Mouse (Mus musculus) right cerebral cortex, adult 2 months (tissue): Measurements from ENCODE around the gene Galk1.

Experiments used
- DNase-seq, 2 experiments: peaks; one replicate each; pipeline ENCODE4 v3.0.0; 2021 to 2022; ENCODE audit warnings: low spot score in 2 of 2

Gene Galk1

GRCm38 (mm10) chr11:116011529-116012261 is 824 bp downstream of the Galk1 start:
- DNase-seq = no peak

DNA sequence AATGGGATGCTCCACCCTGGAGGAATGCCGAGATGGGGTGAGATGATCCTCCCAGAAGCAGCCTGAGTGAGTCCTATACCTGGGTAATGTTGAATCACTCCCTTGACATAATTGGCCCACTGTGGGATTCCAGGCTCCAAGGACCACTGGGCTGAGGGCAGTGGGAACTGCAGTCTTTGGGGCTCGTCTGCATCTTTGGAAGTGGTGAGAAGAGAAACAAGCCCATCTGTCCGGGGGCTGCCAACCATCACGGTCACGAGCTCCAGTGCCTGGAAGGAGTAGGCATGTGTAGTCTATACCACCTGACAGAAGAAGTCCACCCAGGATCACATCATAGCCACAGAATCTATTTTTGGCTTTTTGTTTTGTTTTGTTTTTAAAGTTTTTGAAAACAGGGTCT is 1.6 kb downstream of the Galk1 start:
- DNase-seq = no peak

- DNase-seq = no peak
Observed at GRCm38 (mm10) chr11:116010146-116010545, 2.4 kb downstream of the Galk1 start.

DNA sequence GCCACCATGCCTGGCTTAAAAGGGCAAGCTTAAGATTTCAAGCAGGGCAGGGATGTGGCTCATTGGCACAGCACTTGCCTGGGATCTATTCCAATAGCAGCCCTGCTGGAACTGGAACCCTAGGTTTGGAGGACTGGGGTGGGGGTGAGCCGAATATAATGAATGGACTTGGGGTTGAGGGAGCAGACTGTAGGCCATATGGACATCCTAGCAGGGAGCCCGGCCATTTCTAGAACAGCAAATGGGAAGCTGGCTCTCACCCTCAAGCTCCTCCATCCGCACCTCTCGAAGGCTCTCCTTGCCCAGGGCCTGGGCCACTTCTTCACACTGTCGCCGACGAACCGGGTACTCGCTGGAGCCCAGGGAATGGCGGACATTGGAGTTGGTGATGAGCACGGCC is 2.9 kb downstream of the Galk1 start:
- DNase-seq = no peak

DNA sequence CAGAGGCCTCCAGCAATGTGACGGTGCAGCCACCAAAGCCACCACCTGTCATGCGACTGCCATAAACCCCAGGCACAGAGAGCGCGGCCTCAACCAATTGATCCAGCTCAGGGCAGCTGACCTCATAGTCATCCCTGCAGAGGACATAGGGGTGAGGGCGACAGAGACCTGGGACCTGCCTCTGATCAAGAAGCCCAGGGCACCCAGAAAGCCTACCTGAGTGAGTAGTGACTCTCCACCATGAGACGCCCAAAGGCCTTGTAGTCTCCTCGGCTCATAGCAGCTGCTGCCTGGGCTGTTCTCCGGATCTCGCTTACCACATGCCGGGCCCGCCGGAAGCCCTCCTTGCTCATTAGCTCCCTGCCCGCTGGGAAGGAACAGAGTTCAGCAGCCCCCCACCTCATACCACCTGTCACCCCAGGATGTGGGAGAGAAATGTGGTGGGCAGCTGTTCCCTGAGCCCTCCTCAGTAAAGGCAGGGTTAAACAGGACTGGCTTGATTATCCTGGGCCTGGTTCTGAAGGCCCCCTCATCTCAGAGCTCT is 3.6 kb downstream of the Galk1 start:
- no peak for DNase-seq

DNA sequence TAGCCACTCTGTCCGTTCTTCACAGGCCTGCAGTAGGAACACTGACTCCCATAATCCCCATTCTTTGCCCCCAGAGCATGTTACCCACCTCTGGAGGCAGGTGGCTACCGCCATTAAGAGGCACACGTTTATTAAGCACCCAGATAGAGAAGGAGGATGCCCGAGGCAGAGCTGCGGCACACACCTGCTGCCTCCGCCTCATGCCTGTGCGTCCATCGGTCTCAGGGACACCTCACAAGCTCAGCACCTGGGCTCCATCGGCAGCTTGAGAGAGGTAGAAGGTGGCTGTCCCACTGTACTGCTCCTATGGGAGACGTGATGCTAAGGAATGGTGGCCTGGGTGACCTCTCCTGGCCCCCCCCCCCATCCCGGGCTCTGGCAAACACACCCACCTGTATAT is 4.1 kb downstream of the Galk1 start:
- no peak for DNase-seq

GRCm38 (mm10) chr11:116007095-116007850 is 5.2 kb downstream of the Galk1 start:
- no peak for DNase-seq

DNA sequence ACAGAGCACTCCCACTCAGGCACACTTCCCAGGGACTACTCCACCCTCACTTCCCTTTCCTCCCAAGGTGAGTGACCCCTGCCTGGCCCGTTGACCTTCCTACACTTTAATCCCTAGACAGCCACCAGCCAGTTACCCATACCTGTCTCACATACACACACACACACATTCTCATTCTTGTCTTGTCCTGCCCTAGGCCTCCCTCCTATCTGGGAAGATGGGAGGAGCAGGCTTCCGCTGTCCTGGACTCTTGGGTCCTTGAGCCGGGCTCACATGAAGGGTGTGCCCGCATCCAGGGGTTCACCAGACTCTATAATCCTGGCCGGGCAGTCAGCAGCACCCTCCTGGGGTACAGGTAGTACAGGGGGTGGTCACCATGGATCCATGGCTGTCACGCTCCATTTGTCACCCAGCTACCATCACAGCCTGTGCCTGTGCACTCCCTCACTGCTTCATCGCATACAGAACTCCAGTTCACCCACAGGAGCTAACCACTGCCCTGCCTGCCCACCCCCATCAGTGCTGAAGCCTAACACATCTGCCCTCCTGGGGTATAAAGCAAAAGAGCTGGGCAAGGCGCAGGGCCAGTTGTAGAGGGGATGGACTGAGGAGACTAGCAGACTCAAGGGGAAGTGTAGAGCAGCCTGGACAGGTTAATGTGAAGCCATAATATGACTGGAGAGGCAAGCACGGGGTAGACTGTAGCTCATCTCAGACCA is 6.7 kb downstream of the Galk1 start:
- no peak for DNase-seq

GRCm38 (mm10) chr11:116004840-116005700 is 7.4 kb downstream of the Galk1 start:
- DNase-seq = peak; percentile 52 to 64

DNA sequence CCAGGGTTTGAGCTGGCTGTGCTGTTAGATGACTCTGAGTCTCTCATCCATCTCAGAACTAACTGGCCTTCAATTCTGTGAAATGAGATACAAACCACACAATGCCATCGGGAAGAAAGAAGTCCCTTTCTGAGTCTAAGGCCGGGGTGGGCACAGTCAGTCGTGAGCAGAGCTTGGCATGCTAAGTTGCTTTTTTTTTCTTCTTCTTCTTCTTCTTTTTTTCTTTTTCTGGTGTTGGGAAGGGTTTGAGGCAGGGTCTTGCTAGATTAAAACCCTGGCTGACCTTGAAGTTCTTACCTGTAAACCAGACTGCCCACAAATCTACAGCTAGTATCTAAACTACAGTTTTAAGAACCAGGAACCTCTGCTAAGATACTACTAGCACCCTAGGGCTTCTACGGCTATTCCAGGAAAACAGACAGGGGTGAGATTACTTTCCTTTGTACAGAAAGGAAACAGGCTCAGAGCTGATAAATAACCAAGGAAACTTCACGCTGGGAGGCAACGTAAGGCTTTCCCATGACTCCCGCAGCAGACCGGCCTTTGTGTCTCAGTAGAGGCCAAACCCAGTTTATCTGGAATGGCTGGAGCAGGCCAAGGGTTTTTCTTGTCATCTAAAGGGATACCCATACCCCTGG is 8.2 kb downstream of the Galk1 start:
- no peak for DNase-seq

GRCm38 (mm10) chr11:116002894-116003293 is 9.6 kb downstream of the Galk1 start:
- no peak for DNase-seq

- no peak for DNase-seq
Observed at GRCm38 (mm10) chr11:116001725-116002124, 10.8 kb downstream of the Galk1 start.

- DNase-seq = no peak
Observed at GRCm38 (mm10) chr11:116000607-116001006, 11.9 kb downstream of the Galk1 start.

GRCm38 (mm10) chr11:115999538-116000143 is 12.9 kb downstream of the Galk1 start:
- peak; percentile 83 for DNase-seq

DNA sequence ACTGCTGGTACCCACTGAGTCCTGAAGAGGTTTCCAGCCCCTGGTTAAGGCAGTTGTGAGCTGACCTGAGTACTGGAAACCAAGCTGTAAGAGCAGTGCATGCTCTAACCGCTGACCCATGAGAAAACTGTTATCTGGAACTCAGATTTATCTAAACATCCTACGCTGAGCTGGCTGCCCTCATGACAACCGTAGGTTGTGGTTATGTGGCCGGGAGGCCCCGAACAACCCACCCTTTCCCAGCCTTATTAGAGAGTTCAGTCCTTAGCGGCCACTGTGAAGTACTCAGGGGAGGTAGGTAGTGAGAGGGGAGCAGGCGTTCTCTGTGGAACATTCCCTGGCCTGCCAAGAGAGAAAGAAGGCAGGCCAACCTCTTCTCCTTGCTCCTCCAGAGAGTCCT is 13.5 kb downstream of the Galk1 start:
- DNase-seq = no peak

DNA sequence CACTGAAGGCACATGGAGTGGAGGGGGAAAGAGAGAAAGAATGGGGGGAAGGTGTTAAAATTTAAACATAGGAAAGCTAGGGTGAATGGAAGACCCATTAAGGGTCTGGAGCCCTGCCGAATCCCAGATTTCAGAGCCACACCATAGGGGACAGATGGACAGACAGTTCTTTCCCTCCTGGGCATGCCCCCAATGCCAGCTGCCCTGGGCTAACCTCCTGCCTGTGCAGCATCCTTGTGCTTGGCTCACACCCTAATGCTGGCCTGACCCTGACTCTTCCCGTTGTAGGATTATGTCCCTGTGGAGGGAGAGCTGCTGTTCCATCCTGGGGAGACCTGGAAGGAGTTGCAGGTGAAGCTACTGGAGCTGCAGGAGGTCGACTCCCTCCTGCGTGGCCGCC is 14.9 kb downstream of the Galk1 start:
- no peak for DNase-seq

GRCm38 (mm10) chr11:115997047-115997446 is 15.5 kb downstream of the Galk1 start:
- no peak for DNase-seq

DNA sequence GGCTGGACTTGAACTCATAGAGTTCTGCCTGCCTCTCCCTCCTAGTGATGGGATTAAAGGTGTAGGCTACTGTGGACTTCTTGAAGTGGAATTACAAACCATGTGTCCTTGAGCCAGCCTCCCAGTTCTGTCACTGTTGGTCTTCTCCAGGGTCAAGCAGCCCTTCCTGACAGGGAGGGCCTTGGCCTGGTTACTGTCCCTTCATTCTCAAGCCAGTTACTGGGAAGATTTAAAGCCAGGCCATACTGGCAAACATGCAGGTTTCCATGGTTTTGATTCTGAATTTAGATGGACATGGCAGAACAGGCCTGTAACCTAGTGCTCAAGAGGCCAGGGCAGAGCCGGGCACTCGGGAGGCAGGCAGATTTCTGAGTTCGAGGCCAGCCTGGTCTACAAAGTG is 17.3 kb downstream of the Galk1 start:
- DNase-seq = no peak

DNA sequence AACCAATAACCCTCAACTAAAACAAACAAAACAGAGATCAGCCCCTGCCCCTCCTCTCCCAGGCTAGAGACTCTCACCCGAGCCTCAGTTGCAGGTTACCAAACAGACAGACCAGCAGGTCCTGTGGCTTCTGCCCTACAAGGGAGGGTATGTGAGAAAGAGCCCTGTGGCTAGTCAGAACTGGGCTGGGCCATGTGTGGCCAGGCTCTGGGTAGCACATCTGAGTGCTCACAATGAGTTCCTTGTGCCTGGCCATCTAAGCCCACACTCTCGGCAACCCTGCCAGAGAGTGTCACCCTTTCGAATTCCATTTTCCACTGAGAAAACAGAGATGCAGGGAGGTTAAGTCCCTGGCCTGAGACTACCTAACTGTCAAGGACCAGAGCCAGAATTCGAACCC is 20.4 kb downstream of the Galk1 start:
- DNase-seq = no peak

GRCm38 (mm10) chr11:115989686-115990085 is 22.8 kb downstream of the Galk1 start:
- DNase-seq = no peak

- DNase-seq = no peak
Observed at GRCm38 (mm10) chr11:115983291-115983690, 29.2 kb downstream of the Galk1 start.
